Mouse (Mus musculus): ENCODE data around the gene Gdf10. TPM values are rescaled to one million over a fixed set of nuclear protein-coding genes. Genes with fewer than 3 reads are reported as not detected.

Gene Gdf10
- total RNA-seq (2023), result not detected

GRCm38 (mm10) chr14:33923168-33924070 is at the start of gene Gdf10:
Gdf10 (plus strand) TSS chr14:33923587.

GRCm38 (mm10) chr14:33940739-33941138 is 17.4 kb downstream of the Gdf10 start, which contains the start of gene Gdf2:
Gdf2 (plus strand) TSS chr14:33941039.

GRCm38 (mm10) chr14:33953761-33954160 is 30.4 kb downstream of the Gdf10 start, which contains the start of gene Rbp3:
Rbp3 (plus strand) TSS chr14:33954003.

GRCm38 (mm10) chr14:33978604-33979059 is 55.2 kb downstream of the Gdf10 start, which contains the start of gene Zfp488:
Zfp488 (minus strand) TSS chr14:33978764.

Other genes with a start within 250 kb of the Gdf10 start
- gene Gdf2, start 17.5 kb downstream of the Gdf10 start, total RNA-seq (2023), result not detected
- gene Rbp3, start 30.4 kb downstream of the Gdf10 start, total RNA-seq (2023), result not detected
- not detected for gene Zfp488, start 55.2 kb downstream of the Gdf10 start, total RNA-seq (2023)
- not detected for gene Gm30083, start 91.6 kb downstream of the Gdf10 start, total RNA-seq (2023)
- not detected for gene Gm5460, start 93.2 kb downstream of the Gdf10 start, total RNA-seq (2023)
- gene Antxrl, start 129.1 kb downstream of the Gdf10 start, total RNA-seq (2023), result not detected
- gene Anxa8, start 162.4 kb downstream of the Gdf10 start, total RNA-seq (2023), result not detected
- gene A630023A22Rik, start 179.2 kb downstream of the Gdf10 start, total RNA-seq (2023), result not detected
- not detected for gene Npy4r, start 228.9 kb downstream of the Gdf10 start, total RNA-seq (2023)

All from CD4-positive naive resting alpha-beta T cell, adult 57 days (primary cell).